Mouse (Mus musculus): ENCODE measurements around the gene Tmprss6. TPM values are rescaled to one million over a fixed set of nuclear protein-coding genes. Genes with fewer than 3 reads are reported as not detected.

The Tmprss6 gene
- polyA plus RNA-seq, 1 experiment from 2014 or later, result 0.21 TPM

DNA sequence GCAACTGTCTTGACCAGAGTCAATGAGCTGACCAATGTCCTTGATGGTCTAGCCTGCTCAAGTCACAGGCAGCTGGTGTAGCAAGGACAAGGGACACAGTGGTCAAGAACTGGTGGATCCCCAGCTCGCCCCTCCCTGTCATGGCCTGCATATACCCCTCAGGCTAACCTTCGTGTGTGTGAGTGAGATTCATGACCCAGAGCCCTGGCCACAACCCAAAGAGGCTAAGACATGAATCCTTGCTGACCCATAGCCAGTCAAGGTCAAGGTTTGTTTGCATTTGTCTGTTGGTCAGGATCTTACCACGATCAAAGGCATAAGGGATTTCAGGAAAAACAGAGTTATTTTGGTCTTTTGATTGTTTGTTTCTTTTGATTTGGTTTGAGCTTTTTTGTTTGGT is 14.1 kb upstream of the Tmprss6 start:
- Histone ChIP-seq H3K9ac (no peak overlapping the region), H3K4me2 (no peak overlapping the region), H3K27ac (no peak overlapping the region), H3K27me3 (peaks cover 18% of the 10 kb centered on the region), H3K9me3 (replicated peaks) (no peaks in the 10 kb centered on the region), H3K4me1 (replicated peaks) (peaks cover 9% of the 10 kb centered on the region; the same call in 1 of the 2 replicates), H3K36me3 (no peaks in the 10 kb centered on the region), H3K4me3 (no peak overlapping the region)
- 70% methylated on average over 3 of the region's 3 CpGs for WGBS
- ATAC-seq (replicated peaks; ENCODE audit: insufficient number of reproducible peaks, insufficient read depth, low FRiP score, low read depth), result no peak

DNA sequence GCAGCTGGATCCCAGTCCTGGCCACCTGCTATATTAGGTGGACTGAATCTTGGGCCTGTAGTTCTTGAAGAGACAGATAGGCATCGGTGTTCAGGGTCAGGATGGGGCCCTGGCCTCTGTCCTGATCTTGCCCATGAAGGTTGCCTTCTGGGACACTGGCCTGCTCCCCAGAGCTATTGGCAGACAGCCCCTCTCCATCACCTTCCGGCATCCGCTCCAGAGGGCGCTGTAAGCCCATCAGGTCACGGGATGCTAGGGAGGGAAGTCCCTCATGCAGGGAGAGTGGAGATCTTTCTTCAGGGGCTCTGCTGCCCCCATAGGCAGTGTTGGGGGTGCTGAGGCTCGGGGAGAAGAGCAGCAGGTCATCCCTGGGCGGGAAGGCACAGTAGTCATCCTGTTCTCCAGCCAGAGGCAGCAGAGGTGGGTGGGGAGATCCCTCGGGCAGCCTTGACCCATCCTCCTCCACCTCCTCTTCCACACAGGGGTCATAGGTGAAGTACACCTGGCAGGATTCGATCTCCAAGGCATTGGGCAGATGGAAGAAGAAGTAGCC is 13.1 kb upstream of the Tmprss6 start:
- ATAC-seq (replicated peaks; ENCODE audit: insufficient number of reproducible peaks, insufficient read depth, low FRiP score, low read depth), result no peak
- Histone ChIP-seq H3K9ac (no peak overlapping the region), H3K4me3 (no peak overlapping the region), H3K4me1 (replicated peaks) (peaks cover 9% of the 10 kb centered on the region; the same call in 1 of the 2 replicates), H3K27ac (no peak overlapping the region), H3K27me3 (peaks cover 14% of the 10 kb centered on the region), H3K4me2 (no peak overlapping the region), H3K36me3 (no peaks in the 10 kb centered on the region), H3K9me3 (replicated peaks) (no peaks in the 10 kb centered on the region)
- 51% methylated on average over 8 of the region's 9 CpGs for WGBS

DNA sequence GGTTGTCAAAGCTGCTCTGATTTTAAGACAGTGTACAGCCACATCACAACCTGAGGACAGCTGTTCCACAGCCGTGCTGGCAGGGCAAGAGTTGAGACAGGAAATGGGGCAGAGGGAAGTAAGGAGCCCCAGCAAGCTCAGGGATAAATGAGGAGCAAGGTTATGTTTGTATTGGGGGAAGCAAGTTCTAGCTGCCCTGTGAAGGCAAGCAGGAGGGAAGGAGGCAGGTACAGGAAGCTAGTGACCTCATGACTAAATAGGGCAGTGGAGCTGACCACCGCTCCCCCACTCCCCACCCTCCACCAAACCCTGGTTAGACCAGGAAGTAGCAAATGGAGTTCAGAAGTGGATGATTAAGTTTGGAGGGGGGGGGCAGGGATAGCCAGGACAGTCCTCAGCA is 12.6 kb upstream of the Tmprss6 start:
- no peak overlapping the region for H3K27ac ChIP-seq
- whole genome bisulfite sequencing, result 35% methylated on average over 2 of the region's 2 CpGs
- ATAC-seq (replicated peaks; ENCODE audit: insufficient number of reproducible peaks, insufficient read depth, low FRiP score, low read depth), result no peak

DNA sequence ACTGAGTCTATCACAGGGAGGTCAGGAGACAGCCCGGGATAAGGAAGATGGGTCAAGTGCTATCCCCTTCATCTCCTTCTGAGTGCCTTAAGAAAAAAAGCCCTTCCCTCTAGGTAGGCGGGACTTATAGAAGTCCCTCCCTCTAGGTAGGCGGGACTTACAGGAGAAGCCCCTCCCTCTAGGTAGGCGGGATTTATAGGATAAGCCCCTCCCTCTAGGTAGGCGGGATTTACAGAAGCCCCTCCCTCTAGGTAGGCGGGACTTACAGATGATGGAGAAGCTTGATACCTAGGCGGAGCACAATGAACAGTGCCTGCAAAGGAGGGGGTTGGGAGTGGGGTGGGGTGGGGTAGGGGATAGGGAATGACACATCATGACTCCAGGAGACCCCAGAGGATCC is 11.7 kb upstream of the Tmprss6 start:
- Histone ChIP-seq H3K27me3 (peaks cover 1% of the 10 kb centered on the region; the same call in 1 of the 2 replicates), H3K27ac (no peak overlapping the region), H3K4me1 (replicated peaks) (peaks cover 12% of the 10 kb centered on the region; the same call in 1 of the 2 replicates), H3K9me3 (replicated peaks) (no peaks in the 10 kb centered on the region), H3K4me3 (no peak overlapping the region), H3K36me3 (no peaks in the 10 kb centered on the region), H3K9ac (no peak overlapping the region), H3K4me2 (no peak overlapping the region)
- WGBS, result 78% methylated on average over 7 of the region's 7 CpGs
- ATAC-seq (replicated peaks; ENCODE audit: insufficient number of reproducible peaks, insufficient read depth, low FRiP score, low read depth), result no peak

More for the DNA sequence above, 12.6 kb upstream of the Tmprss6 start:
- Histone ChIP-seq H3K4me1 (replicated peaks) (peaks cover 9% of the 10 kb centered on the region; the same call in 1 of the 2 replicates), H3K9me3 (replicated peaks) (no peaks in the 10 kb centered on the region), H3K36me3 (no peaks in the 10 kb centered on the region), H3K4me3 (no peak overlapping the region), H3K4me2 (no peak overlapping the region), H3K27me3 (peaks cover 8% of the 10 kb centered on the region; the same call in 1 of the 2 replicates), H3K9ac (no peak overlapping the region)

DNA sequence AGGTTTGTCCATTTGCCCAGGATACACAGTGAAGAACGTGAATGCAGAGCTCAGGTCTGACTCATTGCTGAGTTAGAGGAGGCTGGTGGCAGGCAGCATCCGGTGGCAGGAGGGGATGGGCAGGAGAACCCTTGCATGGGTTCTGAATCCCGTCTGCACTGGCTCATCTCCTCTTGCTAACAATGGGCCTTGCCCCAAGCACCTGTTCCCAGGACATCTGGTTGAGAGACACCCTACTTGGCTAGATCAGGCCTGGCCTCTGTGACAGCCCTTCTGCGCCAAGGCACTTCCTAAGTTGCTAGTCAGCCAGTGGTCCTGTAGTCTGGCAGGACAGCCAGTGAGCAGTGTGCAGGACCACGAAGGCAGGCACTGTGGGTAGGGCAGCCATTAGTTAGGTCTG is 11.0 kb upstream of the Tmprss6 start:
- ATAC-seq (replicated peaks; ENCODE audit: insufficient number of reproducible peaks, insufficient read depth, low FRiP score, low read depth), result no peak
- 66% methylated on average over 5 of the region's 5 CpGs for WGBS

DNA sequence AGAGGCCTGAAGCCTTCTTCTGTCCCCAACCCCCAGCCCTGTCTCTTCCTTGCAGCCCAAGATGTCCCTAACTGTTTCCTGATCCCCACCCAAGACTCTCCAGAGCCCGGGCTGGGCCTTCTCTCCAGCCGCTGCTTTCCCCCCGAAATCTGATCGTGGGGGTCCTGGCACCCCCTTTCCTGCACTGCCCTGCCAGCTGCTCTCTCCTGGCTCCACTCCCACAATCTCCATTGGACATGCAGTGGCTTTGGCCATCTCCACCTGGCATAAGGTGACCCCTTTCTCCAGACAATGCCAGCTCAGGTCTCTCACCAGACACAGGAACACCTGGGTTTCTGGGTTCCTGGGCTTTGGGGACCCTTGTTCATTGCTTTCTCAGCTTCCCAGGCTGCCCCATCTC is 9.6 kb upstream of the Tmprss6 start:
- no peaks in the 10 kb centered on the region for H3K9me3 ChIP-seq (replicated peaks)
- H3K36me3 ChIP-seq, result no peaks in the 10 kb centered on the region
- no peaks in the 10 kb centered on the region for H3K27me3 ChIP-seq
- WGBS, result 82% methylated on average over 4 of the region's 4 CpGs
- no peak overlapping the region for H3K9ac ChIP-seq
- H3K27ac ChIP-seq, result no peak overlapping the region
- peaks cover 12% of the 10 kb centered on the region; the same call in 1 of the 2 replicates for H3K4me1 ChIP-seq (replicated peaks)
- ATAC-seq (replicated peaks; ENCODE audit: insufficient number of reproducible peaks, insufficient read depth, low FRiP score, low read depth), result no peak
- no peak overlapping the region for H3K4me2 ChIP-seq
- H3K4me3 ChIP-seq, result no peak overlapping the region

More for the DNA sequence above, 11.0 kb upstream of the Tmprss6 start:
- no peaks in the 10 kb centered on the region for H3K36me3 ChIP-seq
- H3K4me3 ChIP-seq, result no peak overlapping the region
- H3K27me3 ChIP-seq, result no peaks in the 10 kb centered on the region
- peaks cover 12% of the 10 kb centered on the region; the same call in 1 of the 2 replicates for H3K4me1 ChIP-seq (replicated peaks)
- H3K27ac ChIP-seq, result no peak overlapping the region
- no peaks in the 10 kb centered on the region for H3K9me3 ChIP-seq (replicated peaks)
- H3K9ac ChIP-seq, result no peak overlapping the region
- no peak overlapping the region for H3K4me2 ChIP-seq

DNA sequence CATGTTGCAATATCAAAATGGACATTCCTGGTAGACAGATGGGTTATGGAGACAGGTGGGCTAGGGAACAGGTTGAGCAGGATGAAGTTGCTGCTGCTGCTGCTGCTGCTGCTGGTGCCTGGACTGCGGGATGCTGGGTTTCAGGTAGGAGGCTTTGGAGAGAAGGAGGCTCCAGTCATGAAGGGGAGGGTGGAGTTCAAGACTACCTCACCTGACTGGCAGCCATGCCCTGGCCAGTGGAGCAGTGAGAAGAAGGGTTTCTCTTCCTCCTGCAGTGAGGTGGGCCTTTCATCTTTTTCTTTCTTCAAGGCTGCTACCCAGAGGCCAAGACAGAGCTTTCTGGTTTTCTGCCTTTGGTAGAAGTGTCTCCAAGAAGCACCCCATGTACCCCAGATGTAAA is 8.4 kb upstream of the Tmprss6 start:
- peaks cover 14% of the 10 kb centered on the region for H3K4me1 ChIP-seq (replicated peaks)
- no peak overlapping the region for H3K9ac ChIP-seq
- WGBS, result 83% methylated on average over 1 of the region's 1 CpGs
- no peak overlapping the region for H3K27ac ChIP-seq
- ATAC-seq (replicated peaks; ENCODE audit: insufficient number of reproducible peaks, insufficient read depth, low FRiP score, low read depth), result no peak
- H3K36me3 ChIP-seq, result no peaks in the 10 kb centered on the region
- H3K27me3 ChIP-seq, result no peaks in the 10 kb centered on the region
- no peaks in the 10 kb centered on the region for H3K9me3 ChIP-seq (replicated peaks)
- H3K4me3 ChIP-seq, result no peak overlapping the region
- no peak overlapping the region for H3K4me2 ChIP-seq

DNA sequence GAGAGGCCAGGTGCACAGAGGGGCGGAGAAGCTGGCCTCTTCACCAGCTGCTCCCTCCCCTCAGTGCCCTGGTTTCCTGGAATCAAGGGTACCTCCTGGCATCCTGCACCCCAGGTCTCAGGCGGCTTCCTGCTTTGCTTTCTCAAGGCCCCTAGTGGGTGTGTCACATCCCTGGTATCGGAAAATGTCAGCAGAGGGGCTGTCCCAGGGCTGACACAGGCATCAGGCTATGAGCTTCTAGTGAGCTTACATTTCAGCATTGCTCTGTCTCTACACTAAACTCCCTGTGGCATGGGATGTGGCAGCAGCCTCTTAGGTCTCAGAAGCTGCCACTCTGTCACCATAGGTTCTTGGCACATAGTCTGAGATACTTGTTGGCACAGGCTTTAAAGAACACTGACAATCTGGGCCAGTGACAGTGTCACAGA is 7.2 kb upstream of the Tmprss6 start:
- 48% methylated on average over 3 of the region's 3 CpGs for WGBS
- Histone ChIP-seq H3K9ac (no peak overlapping the region), H3K36me3 (no peaks in the 10 kb centered on the region), H3K4me1 (replicated peaks) (peaks cover 15% of the 10 kb centered on the region), H3K4me3 (no peak overlapping the region), H3K27me3 (no peaks in the 10 kb centered on the region), H3K9me3 (replicated peaks) (no peaks in the 10 kb centered on the region), H3K4me2 (no peak overlapping the region), H3K27ac (no peak overlapping the region)
- ATAC-seq (replicated peaks; ENCODE audit: insufficient number of reproducible peaks, insufficient read depth, low FRiP score, low read depth), result no peak

DNA sequence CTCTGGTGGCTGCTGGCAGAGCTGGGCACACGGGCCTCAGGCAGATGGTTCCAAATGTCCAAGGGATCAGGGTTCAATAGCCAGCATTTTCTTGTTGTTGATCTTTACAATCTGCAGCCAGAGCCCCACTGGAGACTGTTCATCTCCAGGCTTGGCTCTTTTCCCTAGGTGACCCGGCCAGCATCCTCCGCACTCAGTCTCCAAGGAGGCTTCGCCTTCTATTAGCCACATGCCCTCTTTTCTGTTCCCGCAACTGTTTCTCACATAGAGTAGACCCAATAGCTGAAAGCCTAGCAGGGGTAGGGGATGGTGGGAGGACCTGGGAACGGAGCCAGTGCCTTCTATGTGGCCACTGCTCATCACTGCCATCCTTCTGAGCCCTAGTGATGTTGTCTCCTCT is 5.0 kb upstream of the Tmprss6 start:
- Histone ChIP-seq H3K4me1 (replicated peaks) (peaks cover 17% of the 10 kb centered on the region), H3K4me3 (no peak overlapping the region), H3K36me3 (no peaks in the 10 kb centered on the region), H3K4me2 (no peak overlapping the region), H3K9ac (no peak overlapping the region), H3K9me3 (replicated peaks) (no peaks in the 10 kb centered on the region), H3K27ac (no peak overlapping the region), H3K27me3 (no peaks in the 10 kb centered on the region)
- 80% methylated on average over 6 of the region's 6 CpGs for WGBS
- no peak for ATAC-seq (replicated peaks; ENCODE audit: insufficient number of reproducible peaks, insufficient read depth, low FRiP score, low read depth)

DNA sequence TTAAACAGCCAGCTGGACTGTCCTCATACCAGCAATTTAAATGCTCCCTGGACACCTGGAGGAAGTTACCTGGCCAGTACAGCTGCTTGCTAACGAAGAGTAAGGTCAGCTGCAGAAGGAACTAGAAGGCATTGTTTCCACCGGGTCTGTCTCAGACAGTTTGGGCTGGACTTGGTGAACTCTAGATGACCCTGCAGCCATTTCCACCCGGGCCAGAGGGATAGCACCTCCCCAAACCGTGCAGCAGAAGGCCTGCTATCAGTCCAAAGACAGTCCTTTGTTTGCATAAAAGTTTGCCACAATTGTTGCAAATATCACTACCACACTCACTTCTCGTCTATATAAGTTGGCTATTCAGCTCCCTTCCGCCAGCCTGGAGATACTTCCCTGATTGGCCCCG is 3.5 kb upstream of the Tmprss6 start:
- WGBS, result 31% methylated on average over 7 of the region's 7 CpGs
- no peak overlapping the region for H3K27ac ChIP-seq
- H3K9ac ChIP-seq, result no peak overlapping the region
- peaks cover 17% of the 10 kb centered on the region for H3K4me1 ChIP-seq (replicated peaks)
- ATAC-seq (replicated peaks; ENCODE audit: insufficient number of reproducible peaks, insufficient read depth, low FRiP score, low read depth), result peak; percentile 57
- H3K4me3 ChIP-seq, result no peak overlapping the region
- no peaks in the 10 kb centered on the region for H3K36me3 ChIP-seq
- H3K4me2 ChIP-seq, result no peak overlapping the region
- no peaks in the 10 kb centered on the region for H3K9me3 ChIP-seq (replicated peaks)
- no peaks in the 10 kb centered on the region; the same call in 1 of the 2 replicates for H3K27me3 ChIP-seq

DNA sequence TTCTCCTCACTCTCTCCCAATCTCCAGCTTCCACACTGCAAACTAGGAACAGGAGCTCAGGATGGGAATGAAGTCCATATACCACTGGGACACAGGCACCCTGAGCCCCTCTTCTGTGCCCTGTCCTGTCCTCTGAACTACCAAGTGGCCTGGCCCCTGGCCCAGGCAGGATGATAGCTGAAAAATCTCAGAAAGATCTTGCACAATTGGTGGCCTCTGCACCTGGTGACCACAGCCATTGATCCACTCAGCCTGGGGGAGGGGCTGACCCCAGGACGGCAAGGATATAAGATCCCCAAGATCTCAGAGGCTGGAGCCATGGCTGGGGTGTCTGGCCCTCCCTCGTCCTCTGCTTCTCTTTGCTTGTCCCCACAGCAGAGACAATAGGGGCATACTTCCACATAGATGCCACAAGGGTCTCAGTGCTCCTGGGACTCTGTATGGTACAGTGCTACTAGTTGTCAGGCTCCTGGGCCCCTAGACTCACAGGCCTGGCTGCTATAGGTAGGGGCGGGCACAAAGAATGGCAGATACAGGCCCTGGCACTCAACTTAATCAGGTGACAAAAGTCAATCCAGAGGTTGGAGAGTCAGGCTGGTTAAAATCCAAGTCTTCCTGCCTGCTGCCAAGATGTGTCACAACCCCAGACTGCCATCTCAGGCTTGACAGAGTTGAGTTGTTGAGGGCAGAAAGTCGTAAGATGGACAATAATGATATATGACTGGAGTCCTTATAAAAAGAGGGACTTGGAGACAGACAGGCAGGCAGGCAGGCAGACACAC is 2.3 kb upstream of the Tmprss6 start:
- H3K4me3 ChIP-seq, result no peak overlapping the region
- no peaks in the 10 kb centered on the region; the same call in 1 of the 2 replicates for H3K27me3 ChIP-seq
- 58% methylated on average over 4 of the region's 4 CpGs for WGBS
- H3K4me2 ChIP-seq, result no peak overlapping the region
- H3K4me1 ChIP-seq (replicated peaks), result peaks cover 17% of the 10 kb centered on the region
- no peak overlapping the region for H3K27ac ChIP-seq
- no peak overlapping the region for H3K9ac ChIP-seq
- ATAC-seq (replicated peaks; ENCODE audit: insufficient number of reproducible peaks, insufficient read depth, low FRiP score, low read depth), result no peak
- H3K9me3 ChIP-seq (replicated peaks), result no peaks in the 10 kb centered on the region
- no peaks in the 10 kb centered on the region for H3K36me3 ChIP-seq

Data from heart, embryonic 15.5 days (tissue).